Mouse (Mus musculus) brain, embryonic 14.5 days (tissue): ENCODE measurements around the gene Ifitm10.

ENCODE experiments used
- CTCF ChIP-seq: fragments of 200-500 bp; IDR thresholded peaks from 2 replicates; pipeline ENCODE4 v1.5.1; 2012; ENCODE audit warnings: inconsistent platforms, mild to moderate bottlenecking, moderate library complexity, borderline replicate concordance; ENCODE audit not compliant: insufficient read depth, insufficient read length; ENCODE audit errors: extremely low read depth
- POLR2A ChIP-seq: fragments of 200-500 bp; IDR thresholded peaks from 2 replicates; pipeline ENCODE4 v1.6.1; 2012; ENCODE audit warnings: mild to moderate bottlenecking, inconsistent platforms, borderline replicate concordance; ENCODE audit not compliant: poor library complexity, insufficient read depth, insufficient read length, severe bottlenecking; ENCODE audit errors: extremely low read depth

- TF ChIP-seq CTCF (no peak), POLR2A (no peak)
Observed at GRCm38 (mm10) chr7:142400750-142401142, 27.2 kb upstream of the Ifitm10 start.
